Mouse (Mus musculus) limb, embryonic 11.5 days (tissue): Measurements from ENCODE around the gene Rbck1. TPM values are rescaled to one million over a fixed set of nuclear protein-coding genes. Genes with fewer than 3 reads are reported as not detected.
A peak's percentile ranks its signal among the peaks of the same experiment; 100 is the strongest.

Source experiments
- ATAC-seq: fragments of 200-750 bp; cut with Nextera tagmentation; 2 replicates; pipeline ENCODE4 v1.8.0; 2017; ENCODE audit warnings: low read depth; ENCODE audit not compliant: insufficient number of reproducible peaks, low FRiP score, low TSS enrichment
- DNase-seq: peaks from one replicate; pipeline ENCODE4 v3.0.0-alpha.2; 2015; ENCODE audit warnings: low spot score
- H3K27ac ChIP-seq: fragments of 300-500 bp; sonication (generic); replicated peaks from 2 replicates; pipeline ENCODE4 v1.5.1; 2014; ENCODE audit warnings: low read depth, mild to moderate bottlenecking, low read length
- H3K27me3 ChIP-seq: fragments of 300-500 bp; sonication (generic); 2 replicates; pipeline ENCODE4 v1.6.1; 2014; ENCODE audit warnings: mild to moderate bottlenecking, low read length, mixed read lengths; ENCODE audit not compliant: control insufficient read depth, insufficient read depth
- H3K36me3 ChIP-seq: fragments of 300-500 bp; sonication (generic); 2 replicates; pipeline ENCODE4 v1.6.1; 2014; ENCODE audit warnings: mild to moderate bottlenecking, low read length, moderate library complexity, mixed read lengths; ENCODE audit not compliant: control insufficient read depth, insufficient read depth
- H3K4me1 ChIP-seq: fragments of 300-500 bp; sonication (generic); 2 replicates; pipeline ENCODE4 v1.6.1; 2014; ENCODE audit warnings: low read length, mixed read lengths; ENCODE audit not compliant: control insufficient read depth, insufficient read depth
- H3K4me2 ChIP-seq: fragments of 300-500 bp; sonication (generic); 2 replicates; pipeline ENCODE4 v1.6.1; 2014; ENCODE audit warnings: low read depth, mild to moderate bottlenecking, moderate library complexity; ENCODE audit not compliant: severe bottlenecking
- H3K4me3 ChIP-seq: fragments of 300-500 bp; sonication (generic); 2 replicates; pipeline ENCODE4 v1.5.1; 2014; ENCODE audit warnings: low read depth, low read length
- H3K9ac ChIP-seq: fragments of 300-500 bp; sonication (generic); 2 replicates; pipeline ENCODE4 v1.6.1; 2014; ENCODE audit warnings: mild to moderate bottlenecking, low read length
- H3K9me3 ChIP-seq: fragments of 300-500 bp; sonication (generic); 2 replicates; pipeline ENCODE4 v1.6.1; 2016; ENCODE audit warnings: low read length; ENCODE audit not compliant: control insufficient read depth
- WGBS: fragments of 180-500 bp; shearing (Covaris S2); extraction: QIAGEN DNeasy Blood & Tissue Kit; methylation state at CpG from one replicate; pipeline ENCODE4 v1.1.7; 2014; 5-methylcytosine and 5-hydroxymethylcytosine counted together
- polyA plus RNA-seq: library from polyadenylated mRNA; unstranded; fragments of >200 nt; fragmentation: Nextera tagmentation; extraction: Ambion mirVana; gene quantifications from 2 replicates; pipeline ENCODE4 v1.2.1, GENCODE M21; 2014

Gene Rbck1
- polyA plus RNA-seq, 1 experiment from 2014 or later, result 66.6 TPM

DNA sequence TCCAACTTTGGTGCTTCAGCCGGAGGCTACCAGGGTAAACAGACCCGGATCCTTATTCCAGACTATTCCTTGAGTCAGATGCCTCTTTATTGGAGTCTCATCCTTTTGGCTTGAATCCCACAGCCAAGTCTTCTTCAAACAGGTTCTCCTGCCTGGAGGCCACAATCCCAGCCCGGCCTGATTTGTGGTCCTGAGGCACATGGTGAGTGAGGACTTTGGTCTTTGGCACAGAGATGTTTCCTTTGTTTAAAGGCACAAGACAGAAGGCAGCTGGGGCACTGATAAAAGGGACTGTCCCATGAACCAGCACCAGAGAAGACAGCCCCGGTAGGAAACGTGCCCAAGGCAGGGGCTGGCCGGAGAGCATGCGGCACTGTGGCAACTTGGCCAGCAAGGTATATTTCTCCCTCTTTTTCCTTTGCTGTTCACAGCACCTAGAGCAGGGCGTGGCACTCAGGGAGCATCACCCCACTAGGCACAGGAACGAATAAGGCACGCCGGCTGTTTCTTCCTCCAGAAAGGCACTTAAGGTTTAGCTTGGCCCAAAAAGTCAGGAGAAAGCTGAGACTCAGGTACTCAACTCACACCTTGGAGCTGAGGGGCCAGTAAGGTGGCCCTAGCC is 5.2 kb upstream of the Rbck1 start:
- Histone ChIP-seq H3K36me3 (no peaks in the 10 kb centered on the region), H3K4me1 (no peaks in the 10 kb centered on the region), H3K4me3 (no peak overlapping the region), H3K27me3 (no peaks in the 10 kb centered on the region), H3K27ac (no peak overlapping the region), H3K9ac (no peak overlapping the region), H3K4me2 (no peak overlapping the region), H3K9me3 (no peaks in the 10 kb centered on the region)
- no peak for DNase-seq
- no peak for ATAC-seq
- 90% methylated on average over 11 of the region's 11 CpGs for WGBS

DNA sequence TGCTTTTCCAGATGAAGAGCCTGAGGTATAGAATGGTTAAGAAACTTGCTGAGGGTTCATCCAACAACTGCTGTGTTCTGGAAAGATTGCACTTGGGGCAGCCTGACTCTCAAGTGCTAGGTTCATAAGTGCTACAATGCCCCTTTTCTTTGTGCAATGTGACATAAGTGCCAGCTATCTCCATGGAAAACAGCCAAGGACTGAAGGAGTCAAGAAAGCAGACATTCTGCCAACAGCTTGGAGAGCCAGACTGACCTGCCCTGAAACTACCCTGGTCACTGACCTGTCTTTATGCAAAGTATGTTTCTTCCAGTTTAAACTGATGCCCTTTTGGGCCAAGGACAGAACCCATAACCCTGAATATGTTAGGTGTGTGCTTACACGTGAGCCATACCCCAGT is 4.4 kb upstream of the Rbck1 start:
- 93% methylated on average over 1 of the region's 1 CpGs for WGBS
- DNase-seq, result no peak
- no peaks in the 10 kb centered on the region for H3K27me3 ChIP-seq
- no peak overlapping the region for H3K4me2 ChIP-seq
- no peaks in the 10 kb centered on the region for H3K36me3 ChIP-seq
- H3K9ac ChIP-seq, result no peak overlapping the region
- no peak for ATAC-seq
- H3K4me1 ChIP-seq, result no peaks in the 10 kb centered on the region
- no peak overlapping the region for H3K27ac ChIP-seq
- H3K9me3 ChIP-seq, result no peaks in the 10 kb centered on the region
- no peak overlapping the region for H3K4me3 ChIP-seq

DNA sequence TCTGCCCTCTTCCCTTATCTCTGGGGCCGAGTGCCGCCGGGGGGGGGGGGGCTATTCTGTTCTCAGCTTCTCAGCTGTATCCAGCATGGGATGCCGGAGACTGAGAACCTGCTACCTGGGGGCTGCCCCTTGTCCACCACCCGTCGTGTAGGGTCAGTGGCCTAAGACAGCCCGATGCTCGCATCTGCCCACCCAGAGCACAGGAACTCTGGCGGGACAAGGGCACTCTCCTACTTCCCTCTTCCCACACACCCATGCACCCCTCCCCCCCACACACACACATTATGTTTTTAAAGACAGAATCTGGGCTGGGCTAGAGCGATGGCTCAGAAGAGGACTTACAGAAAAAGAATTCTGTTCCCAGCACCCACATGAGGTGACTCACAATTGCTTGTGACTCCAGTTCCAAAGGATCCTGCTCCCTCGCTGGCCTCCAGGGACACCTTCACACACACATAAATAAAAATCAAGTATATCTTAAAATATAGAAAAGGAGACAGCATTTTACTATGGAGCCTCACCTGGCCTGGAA is 2.9 kb upstream of the Rbck1 start:
- H3K9ac ChIP-seq, result no peak overlapping the region
- no peak overlapping the region for H3K4me2 ChIP-seq
- ATAC-seq (no peak), DNase-seq (no peak)
- H3K4me3 ChIP-seq, result no peak overlapping the region
- no peak overlapping the region for H3K27ac ChIP-seq
- H3K4me1 ChIP-seq, result 0 out of 2 replicates have a peak, but pooled peaks cover 2% of the 10 kb centered on the region
- WGBS, result 58% methylated on average over 11 of the region's 11 CpGs
- no peaks in the 10 kb centered on the region for H3K9me3 ChIP-seq
- no peaks in the 10 kb centered on the region for H3K36me3 ChIP-seq
- no peaks in the 10 kb centered on the region for H3K27me3 ChIP-seq

DNA sequence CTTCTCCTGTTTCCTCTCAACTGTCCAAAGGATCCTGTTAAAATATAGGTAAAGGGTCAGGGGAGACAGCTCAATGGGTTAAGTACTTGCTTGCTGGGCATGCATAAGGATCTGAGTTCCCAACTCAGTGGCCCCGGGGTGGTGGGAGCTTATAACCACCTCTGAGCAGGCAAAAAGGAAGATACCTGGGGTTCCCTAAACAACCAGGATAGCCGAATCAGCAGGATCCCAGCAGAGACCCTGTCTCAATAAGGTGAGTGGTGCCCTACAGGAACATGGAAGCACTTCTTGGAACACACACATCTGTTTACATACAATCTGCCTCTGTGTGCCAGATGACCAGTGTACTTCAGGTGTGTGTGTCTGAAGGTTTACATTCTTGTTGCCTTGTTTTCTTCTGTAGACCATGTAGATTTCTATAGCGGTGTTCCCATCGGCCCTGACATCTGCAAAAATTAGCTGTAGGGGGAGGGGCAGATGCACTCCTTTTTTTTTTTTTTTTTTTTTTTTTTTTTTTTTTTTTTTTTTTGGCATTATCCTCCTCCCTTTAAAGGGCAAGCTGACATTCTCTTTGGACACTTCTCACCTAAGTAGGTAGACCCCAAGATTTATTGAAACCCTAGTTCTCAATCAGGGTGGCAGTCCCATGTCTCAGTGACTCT is 1.0 kb upstream of the Rbck1 start:
- 0 out of 2 replicates have a peak, but pooled peaks cover 2% of the 10 kb centered on the region for H3K4me1 ChIP-seq
- ATAC-seq (no peak), DNase-seq (no peak)
- no peak overlapping the region for H3K9ac ChIP-seq
- no peak overlapping the region for H3K4me2 ChIP-seq
- no peaks in the 10 kb centered on the region for H3K27me3 ChIP-seq
- no peak overlapping the region for H3K4me3 ChIP-seq
- 74% methylated on average over 4 of the region's 4 CpGs for WGBS
- no peaks in the 10 kb centered on the region for H3K36me3 ChIP-seq
- H3K9me3 ChIP-seq, result no peaks in the 10 kb centered on the region
- H3K27ac ChIP-seq, result no peak overlapping the region

DNA sequence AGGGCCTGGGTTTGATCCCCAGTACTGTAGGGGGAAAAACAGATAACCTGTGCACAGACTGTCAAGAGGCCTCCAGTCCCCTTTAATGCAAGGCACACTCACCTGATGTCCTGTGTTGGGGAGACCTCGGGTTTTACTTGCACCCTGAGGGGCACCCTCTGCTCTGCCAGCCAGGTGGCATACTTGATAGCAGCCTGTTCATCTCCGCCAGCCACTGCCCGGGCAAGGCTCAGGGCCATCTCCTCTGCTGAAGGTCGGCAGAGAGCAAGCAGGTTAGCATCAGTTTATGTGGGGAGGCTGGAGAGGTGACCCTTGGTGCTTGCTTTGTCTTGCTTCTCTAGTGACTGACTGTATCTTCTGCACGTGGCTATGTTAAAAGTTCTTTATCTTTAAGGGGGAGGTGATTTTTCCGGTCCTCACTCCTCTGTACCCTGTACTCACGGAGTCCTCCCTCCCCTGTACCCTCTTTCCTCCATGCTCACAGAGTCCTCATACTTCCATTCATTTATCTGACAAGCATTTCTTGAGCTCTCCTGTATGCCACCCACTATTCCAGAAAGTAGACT is 1.5 kb downstream of the Rbck1 start:
- no peak overlapping the region for H3K9ac ChIP-seq
- no peak overlapping the region for H3K27ac ChIP-seq
- H3K36me3 ChIP-seq, result no peaks in the 10 kb centered on the region; the same call in 1 of the 2 replicates
- H3K4me1 ChIP-seq, result 0 out of 2 replicates have a peak, but pooled peaks cover 2% of the 10 kb centered on the region
- DNase-seq (no peak), ATAC-seq (no peak)
- H3K27me3 ChIP-seq, result no peaks in the 10 kb centered on the region
- no peaks in the 10 kb centered on the region for H3K9me3 ChIP-seq
- H3K4me2 ChIP-seq, result peak overlapping the region; percentile 91; the same call in 1 of the 2 replicates
- H3K4me3 ChIP-seq, result peak overlapping the region; percentile 86; the same call in 1 of the 2 replicates
- 71% methylated on average over 7 of the region's 7 CpGs for WGBS

DNA sequence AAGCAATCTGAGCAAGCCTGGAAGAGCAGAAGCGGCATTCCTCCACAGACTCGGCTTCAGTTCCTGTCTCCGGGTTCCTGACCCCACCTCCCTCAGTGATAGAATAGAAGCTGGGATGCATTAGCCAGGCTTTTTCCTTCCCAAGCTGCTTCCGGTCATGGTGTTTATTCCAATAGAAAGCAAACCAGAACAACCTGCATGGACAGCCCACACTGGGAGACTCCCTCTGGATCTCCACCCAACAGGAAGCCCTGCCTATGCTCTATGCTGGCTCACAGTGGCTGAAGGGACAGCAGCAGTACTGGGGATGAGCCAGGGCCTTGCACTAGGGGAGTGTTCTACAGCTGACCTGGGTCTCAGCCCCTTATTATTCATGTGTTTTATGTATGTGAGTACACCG is 4.5 kb downstream of the Rbck1 start:
- H3K9me3 ChIP-seq, result no peaks in the 10 kb centered on the region
- peaks cover 15% of the 10 kb centered on the region for H3K36me3 ChIP-seq
- no peak overlapping the region for H3K27ac ChIP-seq
- no peak for ATAC-seq
- 0 out of 2 replicates have a peak, but pooled peaks cover 2% of the 10 kb centered on the region for H3K4me1 ChIP-seq
- no peak overlapping the region for H3K4me2 ChIP-seq
- H3K27me3 ChIP-seq, result no peaks in the 10 kb centered on the region
- no peak overlapping the region for H3K9ac ChIP-seq
- no peak overlapping the region for H3K4me3 ChIP-seq
- DNase-seq, result no peak
- 78% methylated on average over 5 of the region's 5 CpGs for WGBS

DNA sequence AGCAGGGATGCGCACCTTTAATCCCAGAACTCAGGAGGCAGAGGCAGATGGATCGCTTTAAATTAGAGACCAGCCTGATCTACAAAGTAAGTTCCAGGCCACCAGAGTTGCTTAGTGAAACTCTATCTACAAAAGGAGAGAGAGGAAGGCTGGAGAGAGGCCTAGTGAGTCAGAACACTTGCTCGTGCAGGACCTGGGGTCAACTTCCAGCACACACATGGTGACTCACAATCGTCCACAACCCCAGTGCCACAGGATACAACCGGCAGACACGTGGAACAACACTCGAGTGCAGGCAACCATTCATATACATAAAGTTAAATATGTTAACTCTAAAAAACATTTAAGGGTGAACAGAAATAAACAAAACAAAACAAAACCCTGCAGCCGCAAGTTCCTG is 5.8 kb downstream of the Rbck1 start:
- Histone ChIP-seq H3K36me3 (peaks cover 21% of the 10 kb centered on the region), H3K9ac (no peak overlapping the region), H3K4me1 (0 out of 2 replicates have a peak, but pooled peaks cover 2% of the 10 kb centered on the region), H3K27ac (no peak overlapping the region), H3K27me3 (no peaks in the 10 kb centered on the region), H3K4me2 (no peak overlapping the region), H3K9me3 (no peaks in the 10 kb centered on the region), H3K4me3 (no peak overlapping the region)
- ATAC-seq, result no peak
- DNase-seq, result no peak
- WGBS, result 89% methylated on average over 8 of the region's 8 CpGs

DNA sequence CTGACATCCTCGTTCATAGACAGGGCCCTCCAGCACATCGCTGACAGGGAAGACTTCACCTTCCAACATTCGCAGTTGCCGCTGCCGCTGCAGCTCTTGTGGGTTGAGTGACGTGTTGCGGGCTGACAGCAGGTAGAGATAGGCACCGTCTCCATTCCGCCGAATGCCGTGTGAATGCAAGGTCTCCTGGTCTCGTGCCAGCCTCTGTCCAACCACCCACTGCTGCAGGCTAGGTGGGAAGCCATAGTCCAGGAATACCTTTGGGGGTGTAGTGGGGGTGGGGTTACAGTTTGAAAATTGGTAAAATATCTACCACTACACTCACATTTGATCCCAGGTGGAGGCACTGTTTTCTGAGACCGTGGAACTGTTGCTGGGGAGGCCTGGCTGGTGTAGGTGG is 6.3 kb downstream of the Rbck1 start:
- H3K4me3 ChIP-seq, result no peak overlapping the region
- H3K4me1 ChIP-seq, result no peaks in the 10 kb centered on the region
- no peak overlapping the region for H3K9ac ChIP-seq
- H3K36me3 ChIP-seq, result peaks cover 21% of the 10 kb centered on the region
- ATAC-seq (no peak), DNase-seq (no peak)
- H3K27me3 ChIP-seq, result no peaks in the 10 kb centered on the region
- 90% methylated on average over 13 of the region's 13 CpGs for WGBS
- H3K9me3 ChIP-seq, result no peaks in the 10 kb centered on the region
- H3K27ac ChIP-seq, result no peak overlapping the region
- no peak overlapping the region for H3K4me2 ChIP-seq
